Mouse (Mus musculus) naive thymus-derived CD4-positive, alpha-beta T cell, adult 2 months (primary cell): Measurements from ENCODE around the gene Rfc2.
A peak's percentile ranks its signal among the peaks of the same experiment; 100 is the strongest.
"Not testable (repeated sequence)": the region's sequence is repeated elsewhere in the genome, so short reads cannot be mapped to it uniquely, and the experiment has no call there.

Source experiments
- DNase-seq: peaks from one replicate; pipeline ENCODE4 v3.0.0-alpha.2; 2011; ENCODE audit warnings: low read depth

The Rfc2 gene

GRCm38 (mm10) chr5:134648976-134649375, 67.8 kb downstream of the Rfc2 start:
- DNase-seq: not testable (repeated sequence)

DNA sequence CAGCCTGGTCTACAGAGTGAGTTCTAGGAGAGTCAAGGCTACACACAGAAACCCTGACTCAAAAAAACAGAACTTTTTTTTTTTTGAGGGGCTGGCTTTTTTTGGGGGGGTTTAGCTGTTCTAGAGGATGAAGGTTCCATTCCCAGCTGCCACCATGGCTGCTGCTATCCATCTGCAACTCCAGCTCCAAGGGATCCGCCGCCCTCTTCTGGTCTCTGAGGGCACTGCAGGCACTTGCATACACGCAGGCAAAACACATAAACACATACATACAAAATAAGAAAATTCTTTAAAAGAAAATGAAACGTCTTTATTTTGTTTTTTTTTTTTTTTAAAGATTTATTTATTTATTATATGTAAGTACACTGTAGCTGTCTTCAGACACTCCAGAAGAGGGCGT, 69.8 kb downstream of the Rfc2 start:
- DNase-seq: peak; percentile 63
